Mouse (Mus musculus) heart, postnatal 0 days (tissue): ENCODE data around the gene Vrk3. TPM values are rescaled to one million over a fixed set of nuclear protein-coding genes. Genes with fewer than 3 reads are reported as not detected.

Experiments
- ATAC-seq: fragments of 200-750 bp; cut with Nextera tagmentation; 2 replicates; pipeline ENCODE4 v1.8.0; 2017; ENCODE audit warnings: low read depth, moderate number of reproducible peaks, moderate library complexity; ENCODE audit not compliant: insufficient read depth
- DNase-seq: peaks from one replicate; pipeline ENCODE4 v3.0.0-alpha.2; 2016; ENCODE audit warnings: low spot score
- H3K27ac ChIP-seq: fragments of 300-500 bp; sonication (generic); 2 replicates; pipeline ENCODE4 v1.5.1; 2014; ENCODE audit warnings: low read depth, mild to moderate bottlenecking
- H3K27me3 ChIP-seq: fragments of 300-500 bp; sonication (generic); 2 replicates; pipeline ENCODE4 v1.6.1; 2014; ENCODE audit warnings: low read length, mixed read lengths; ENCODE audit not compliant: control insufficient read depth, insufficient read depth
- H3K36me3 ChIP-seq: fragments of 300-500 bp; sonication (generic); replicated peaks from 2 replicates; pipeline ENCODE4 v1.6.1; 2014; ENCODE audit warnings: low read length, mixed read lengths; ENCODE audit not compliant: control insufficient read depth, insufficient read depth
- H3K4me1 ChIP-seq: fragments of 300-500 bp; sonication (generic); 2 replicates; pipeline ENCODE4 v1.6.1; 2014; ENCODE audit warnings: antibody characterized with exemption; ENCODE audit not compliant: control insufficient read depth, insufficient read depth
- H3K4me2 ChIP-seq: fragments of 300-500 bp; sonication (generic); 2 replicates; pipeline ENCODE4 v1.6.1; 2014; ENCODE audit warnings: low read depth, mild to moderate bottlenecking, low read length, moderate library complexity
- H3K4me3 ChIP-seq: fragments of 300-500 bp; sonication (generic); 2 replicates; pipeline ENCODE4 v1.5.1; 2014; ENCODE audit warnings: low read depth, low read length
- H3K9ac ChIP-seq: fragments of 300-500 bp; sonication (generic); replicated peaks from 2 replicates; pipeline ENCODE4 v1.6.1; 2014; ENCODE audit warnings: low read depth, low read length, mixed read lengths
- H3K9me3 ChIP-seq: fragments of 300-500 bp; sonication (generic); replicated peaks from 2 replicates; pipeline ENCODE4 v1.6.1; 2016; ENCODE audit warnings: low read length; ENCODE audit not compliant: control insufficient read depth
- CTCF ChIP-seq: IDR thresholded peaks from 2 replicates; pipeline ENCODE4 v1.5.1; 2016; ENCODE audit warnings: antibody characterized with exemption, control low read depth, low read depth
- EP300 ChIP-seq: IDR thresholded peaks from 2 replicates; pipeline ENCODE4 v1.6.1; 2016; ENCODE audit warnings: antibody characterized with exemption, low read depth
- WGBS: fragments of 180-500 bp; shearing (Covaris S2); extraction: QIAGEN DNeasy Blood & Tissue Kit; methylation state at CpG from one replicate; pipeline ENCODE4 v1.1.7; 2014; 5-methylcytosine and 5-hydroxymethylcytosine counted together
- polyA plus RNA-seq: library from polyadenylated mRNA; unstranded; fragments of >200 nt; fragmentation: Nextera tagmentation; extraction: Ambion mirVana; gene quantifications from 2 replicates; pipeline ENCODE4 v1.2.1, GENCODE M21; 2015
- total RNA-seq: library from RNA; depleted of rRNA; stranded (reverse); fragments of >200 nt; gene quantifications from 2 replicates; pipeline ENCODE4 v1.2.3, GENCODE M21; 2014; ENCODE audit warnings: low replicate concordance; rRNA removed

The Vrk3 gene
- total RNA-seq (25.7 and 31.7 TPM in 2 replicates), polyA plus RNA-seq (28.7 and 32.9 TPM in 2 replicates)

GRCm38 (mm10) chr7:44748101-44749044 is at the start of gene Vrk3:
TSS of gene Vrk3 (plus strand) at chr7:44748413.
- TF ChIP-seq EP300 (0 out of 2 replicates have a peak, but pooled peaks have one; percentile 37), CTCF (no peak)
- Histone ChIP-seq H3K9ac (peak within 1 kb of the TSS; percentile 73), H3K27me3 (no peaks in the 10 kb centered on the region), H3K27ac (peak within 1 kb of the TSS; percentile 85), H3K4me1 (peaks cover 14% of the 10 kb centered on the region), H3K9me3 (no peaks in the 10 kb centered on the region), H3K36me3 (peaks cover 16% of the 10 kb centered on the region), H3K4me3 (peak within 1 kb of the TSS; percentile 74), H3K4me2 (peak within 1 kb of the TSS; percentile 72)
- WGBS: under 1% methylated on average over 44 of the region's 44 CpGs
- peak; percentile 99 for ATAC-seq
- DNase-seq: peak; percentile 99

- 0 out of 2 replicates have a peak, but pooled peaks cover 3% of the 10 kb centered on the region for H3K9me3 ChIP-seq
- H3K36me3 ChIP-seq: no peaks in the 10 kb centered on the region
- no peak overlapping the region for H3K4me2 ChIP-seq
- H3K27me3 ChIP-seq: no peaks in the 10 kb centered on the region
- no peak overlapping the region for H3K9ac ChIP-seq
- H3K27ac ChIP-seq: no peak overlapping the region
- no peak for TF ChIP-seq EP300
- TF ChIP-seq CTCF: peak; percentile 62
- DNase-seq (peak; percentile 34), ATAC-seq (peak; percentile 40; the same call in 1 of the 2 replicates)
- WGBS: 5% methylated on average over 6 of the region's 6 CpGs
- H3K4me1 ChIP-seq: 0 out of 2 replicates have a peak, but pooled peaks cover 6% of the 10 kb centered on the region
- H3K4me3 ChIP-seq: no peak overlapping the region
Measured at GRCm38 (mm10) chr7:44701921-44702320, 46.3 kb upstream of the Vrk3 start.

- TF ChIP-seq CTCF: no peak
- TF ChIP-seq EP300: no peak
- H3K9me3 ChIP-seq: 0 out of 2 replicates have a peak, but pooled peaks cover 3% of the 10 kb centered on the region
- WGBS: 64% methylated on average over 8 of the region's 8 CpGs
- no peak overlapping the region for H3K4me3 ChIP-seq
- H3K4me1 ChIP-seq: no peaks in the 10 kb centered on the region
- no peak overlapping the region for H3K4me2 ChIP-seq
- ATAC-seq: no peak
- H3K27ac ChIP-seq: no peak overlapping the region
- no peak for DNase-seq
- H3K27me3 ChIP-seq: no peaks in the 10 kb centered on the region
- H3K9ac ChIP-seq: no peak overlapping the region
- no peaks in the 10 kb centered on the region for H3K36me3 ChIP-seq
Measured at GRCm38 (mm10) chr7:44702985-44703384, 45.2 kb upstream of the Vrk3 start.

GRCm38 (mm10) chr7:44704363-44704762 is 43.9 kb upstream of the Vrk3 start:
- Histone ChIP-seq H3K9me3 (0 out of 2 replicates have a peak, but pooled peaks cover 3% of the 10 kb centered on the region), H3K9ac (no peak overlapping the region), H3K27ac (no peak overlapping the region), H3K4me2 (no peak overlapping the region), H3K36me3 (no peaks in the 10 kb centered on the region), H3K27me3 (no peaks in the 10 kb centered on the region), H3K4me3 (no peak overlapping the region), H3K4me1 (no peaks in the 10 kb centered on the region)
- TF ChIP-seq CTCF (peak; percentile 52), EP300 (no peak)
- 53% methylated on average over 3 of the region's 3 CpGs for WGBS
- no peak for ATAC-seq
- no peak for DNase-seq

- Histone ChIP-seq H3K4me2 (no peak overlapping the region), H3K9me3 (0 out of 2 replicates have a peak, but pooled peaks cover 3% of the 10 kb centered on the region), H3K9ac (no peak overlapping the region), H3K4me1 (no peaks in the 10 kb centered on the region), H3K27me3 (no peaks in the 10 kb centered on the region), H3K27ac (no peak overlapping the region), H3K4me3 (no peak overlapping the region), H3K36me3 (no peaks in the 10 kb centered on the region)
- no peak for ATAC-seq
- DNase-seq: no peak
- TF ChIP-seq EP300 (no peak), CTCF (no peak)
- 80% methylated on average over 4 of the region's 4 CpGs for WGBS
Measured at GRCm38 (mm10) chr7:44705086-44705485, 43.1 kb upstream of the Vrk3 start.
